Mouse (Mus musculus): ENCODE measurements around the gene Adcyap1r1.

- no peak for TF ChIP-seq POLR2A (IDR thresholded peaks at IDR 0.05; ENCODE audit: extremely low read depth, insufficient read depth, low read length)
- no peak for TF ChIP-seq CTCF (IDR thresholded peaks at IDR 0.05; ENCODE audit: extremely low read depth, insufficient read depth, low read length)
Observed at GRCm38 (mm10) chr6:55410977-55411376, 40.8 kb upstream of the Adcyap1r1 start.
